Mouse (Mus musculus): ENCODE data around the gene Bcl2. TPM values are rescaled to one million over a fixed set of nuclear protein-coding genes. Genes with fewer than 3 reads are reported as not detected.

The Bcl2 gene
- total RNA-seq, 2 experiments from 2014 or later, result 29.1 to 32.6 TPM

- ATAC-seq (replicated peaks; ENCODE audit: poor library complexity), result no peak
Measured at GRCm38 (mm10) chr1:106629931-106630682, 84.0 kb downstream of the Bcl2 start.

- no peak for ATAC-seq (replicated peaks; ENCODE audit: poor library complexity)
Measured at GRCm38 (mm10) chr1:106629470-106629830, 84.6 kb downstream of the Bcl2 start.

GRCm38 (mm10) chr1:106628718-106629469, 85.2 kb downstream of the Bcl2 start:
- ATAC-seq (replicated peaks; ENCODE audit: poor library complexity), result no peak; the same call in 1 of the 2 replicates

GRCm38 (mm10) chr1:106628279-106628678, 85.8 kb downstream of the Bcl2 start:
- peak; percentile 42 for ATAC-seq (replicated peaks; ENCODE audit: poor library complexity)

- ATAC-seq (replicated peaks; ENCODE audit: poor library complexity), result peak; percentile 92
Measured at GRCm38 (mm10) chr1:106627241-106627640, 86.8 kb downstream of the Bcl2 start.

GRCm38 (mm10) chr1:106620174-106620931, 93.7 kb downstream of the Bcl2 start:
- 0 out of 2 replicates have a peak, but pooled peaks have one; percentile 26 for ATAC-seq (replicated peaks; ENCODE audit: poor library complexity)

GRCm38 (mm10) chr1:106618814-106619213, 95.3 kb downstream of the Bcl2 start:
- no peak for ATAC-seq (replicated peaks; ENCODE audit: poor library complexity)

GRCm38 (mm10) chr1:106616955-106617354, 97.1 kb downstream of the Bcl2 start:
- no peak for ATAC-seq (replicated peaks; ENCODE audit: poor library complexity)

- ATAC-seq (replicated peaks; ENCODE audit: poor library complexity), result peak; percentile 38; the same call in 1 of the 2 replicates
Measured at GRCm38 (mm10) chr1:106613371-106613770, 100.7 kb downstream of the Bcl2 start.

- peak; percentile 67 for ATAC-seq (replicated peaks; ENCODE audit: poor library complexity)
Measured at GRCm38 (mm10) chr1:106612166-106613031, 101.7 kb downstream of the Bcl2 start.

- ATAC-seq (replicated peaks; ENCODE audit: poor library complexity), result no peak
Measured at GRCm38 (mm10) chr1:106611246-106611645, 102.8 kb downstream of the Bcl2 start.

GRCm38 (mm10) chr1:106608098-106608778, 105.8 kb downstream of the Bcl2 start:
- ATAC-seq (replicated peaks; ENCODE audit: poor library complexity), result no peak

GRCm38 (mm10) chr1:106606951-106607350, 107.1 kb downstream of the Bcl2 start:
- ATAC-seq (replicated peaks; ENCODE audit: poor library complexity), result no peak

GRCm38 (mm10) chr1:106603406-106603805, 110.7 kb downstream of the Bcl2 start:
- ATAC-seq (replicated peaks; ENCODE audit: poor library complexity), result no peak

GRCm38 (mm10) chr1:106602941-106603340, 111.1 kb downstream of the Bcl2 start:
- no peak for ATAC-seq (replicated peaks; ENCODE audit: poor library complexity)

GRCm38 (mm10) chr1:106602536-106602935, 111.5 kb downstream of the Bcl2 start:
- no peak for ATAC-seq (replicated peaks; ENCODE audit: poor library complexity)

- no peak for ATAC-seq (replicated peaks; ENCODE audit: poor library complexity)
Measured at GRCm38 (mm10) chr1:106601247-106601646, 112.8 kb downstream of the Bcl2 start.

GRCm38 (mm10) chr1:106600841-106601240, 113.2 kb downstream of the Bcl2 start:
- ATAC-seq (replicated peaks; ENCODE audit: poor library complexity), result no peak; the same call in 1 of the 2 replicates

- ATAC-seq (replicated peaks; ENCODE audit: poor library complexity), result no peak
Measured at GRCm38 (mm10) chr1:106598292-106598583, 115.8 kb downstream of the Bcl2 start.
